Mouse (Mus musculus) brain, embryonic 18.5 days (tissue): Measurements from ENCODE around the gene Prss48.

Experiments
- DNase-seq: peaks from one replicate; pipeline ENCODE4 v3.0.0-alpha.2; 2012; ENCODE audit warnings: low read depth, low spot score

Prss48 gene

DNA sequence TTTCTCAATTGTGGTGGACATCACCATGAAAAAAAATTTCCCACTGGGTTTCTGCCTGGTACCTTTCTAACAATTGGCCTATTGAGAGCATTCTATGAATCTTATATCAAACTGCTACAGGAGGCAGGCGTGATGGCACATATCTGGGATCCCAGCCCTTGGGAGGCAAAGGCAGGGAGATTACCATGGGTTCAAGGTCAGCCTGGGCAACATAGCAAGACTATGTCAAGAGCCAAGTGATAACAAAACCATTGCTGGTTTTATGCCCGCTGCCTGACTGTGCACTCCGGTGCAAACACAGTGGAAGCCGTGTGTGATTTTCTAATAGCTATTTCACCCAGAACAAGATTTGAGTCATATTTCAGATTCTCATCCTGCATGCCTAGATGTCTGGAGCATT is 51.4 kb downstream of the Prss48 start:
- DNase-seq, result no peak
